Mouse (Mus musculus) neural tube, embryonic 13.5 days (tissue): ENCODE data around the gene Shtn1. TPM values are rescaled to one million over a fixed set of nuclear protein-coding genes. Genes with fewer than 3 reads are reported as not detected.

Experiments
- ATAC-seq: fragments of 200-750 bp; cut with Nextera tagmentation; 2 replicates; pipeline ENCODE4 v1.8.0; 2017; ENCODE audit warnings: low read depth, mild to moderate bottlenecking, moderate TSS enrichment, moderate library complexity
- H3K27ac ChIP-seq: fragments of 300-500 bp; sonication (generic); replicated peaks from 2 replicates; pipeline ENCODE4 v1.5.1; 2015; ENCODE audit warnings: moderate library complexity, mild to moderate bottlenecking, inconsistent platforms
- H3K27me3 ChIP-seq: fragments of 300-500 bp; sonication (generic); 2 replicates; pipeline ENCODE4 v1.6.1; 2015; ENCODE audit warnings: mild to moderate bottlenecking, inconsistent platforms
- H3K36me3 ChIP-seq: fragments of 300-500 bp; sonication (generic); 2 replicates; pipeline ENCODE4 v1.6.1; 2015; ENCODE audit warnings: mild to moderate bottlenecking, inconsistent platforms
- H3K4me1 ChIP-seq: fragments of 300-500 bp; sonication (generic); replicated peaks from 2 replicates; pipeline ENCODE4 v1.6.1; 2015; ENCODE audit warnings: inconsistent platforms
- H3K4me2 ChIP-seq: fragments of 300-500 bp; sonication (generic); 2 replicates; pipeline ENCODE4 v1.6.1; 2015; ENCODE audit warnings: inconsistent platforms, mild to moderate bottlenecking, moderate library complexity
- H3K4me3 ChIP-seq: fragments of 300-500 bp; sonication (generic); 2 replicates; pipeline ENCODE4 v1.5.1; 2015; ENCODE audit warnings: mild to moderate bottlenecking, inconsistent platforms
- H3K9ac ChIP-seq: fragments of 300-500 bp; sonication (generic); 2 replicates; pipeline ENCODE4 v1.6.1; 2015; ENCODE audit warnings: moderate library complexity, mild to moderate bottlenecking, inconsistent platforms
- H3K9me3 ChIP-seq: fragments of 300-500 bp; sonication (generic); 2 replicates; pipeline ENCODE4 v1.6.1; 2016; ENCODE audit warnings: inconsistent platforms
- WGBS: fragments of 180-500 bp; shearing (Covaris S2); methylation state at CpG from one replicate; pipeline ENCODE4 v1.1.7; 2015; 5-methylcytosine and 5-hydroxymethylcytosine counted together
- polyA plus RNA-seq: library from polyadenylated mRNA; unstranded; fragments of >200 nt; fragmentation: Nextera tagmentation; extraction: Ambion mirVana; gene quantifications from 2 replicates; pipeline ENCODE4 v1.2.1, GENCODE M21; 2015

The Shtn1 gene
- polyA plus RNA-seq, 1 experiment from 2014 or later, result 35.0 TPM

DNA sequence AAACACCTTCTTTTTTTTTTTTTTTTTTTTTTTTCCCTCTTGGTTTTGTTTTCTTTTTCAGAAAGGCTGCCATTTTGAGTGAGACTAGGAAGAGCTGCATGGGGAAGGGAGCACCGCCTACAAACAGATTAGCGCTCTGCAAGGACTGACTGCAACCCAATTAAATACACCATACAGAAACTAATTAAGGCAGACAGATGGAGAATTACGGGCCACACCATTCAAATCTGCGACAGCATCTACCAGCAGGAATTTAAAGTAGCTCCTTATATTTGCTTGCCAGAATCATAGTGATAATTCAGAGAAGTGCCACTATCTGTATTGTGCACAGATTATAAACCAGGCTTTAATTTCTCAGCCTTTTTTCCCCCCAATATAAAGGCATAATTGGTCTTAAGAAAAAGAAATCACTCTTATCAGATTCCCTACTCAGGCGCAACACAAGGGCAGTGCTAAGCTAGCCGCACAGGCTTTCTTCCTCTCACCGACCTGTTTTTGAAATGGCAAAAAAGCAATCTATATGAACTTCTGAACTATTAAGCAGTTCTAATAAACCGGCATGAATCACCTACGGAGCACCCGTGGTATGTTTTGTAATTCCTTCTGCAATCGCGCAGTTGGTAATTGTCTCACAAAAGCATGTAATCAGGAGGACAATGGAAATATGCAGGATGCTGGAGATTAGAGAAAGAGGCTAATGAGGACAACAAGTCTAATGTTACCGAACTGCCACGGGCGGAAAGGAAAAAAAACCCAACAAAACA, 69.1 kb downstream of the Shtn1 start:
- peak; percentile 67 for ATAC-seq
- Histone ChIP-seq H3K4me2 (no peak overlapping the region), H3K27ac (peak overlapping the region; percentile 74)

DNA sequence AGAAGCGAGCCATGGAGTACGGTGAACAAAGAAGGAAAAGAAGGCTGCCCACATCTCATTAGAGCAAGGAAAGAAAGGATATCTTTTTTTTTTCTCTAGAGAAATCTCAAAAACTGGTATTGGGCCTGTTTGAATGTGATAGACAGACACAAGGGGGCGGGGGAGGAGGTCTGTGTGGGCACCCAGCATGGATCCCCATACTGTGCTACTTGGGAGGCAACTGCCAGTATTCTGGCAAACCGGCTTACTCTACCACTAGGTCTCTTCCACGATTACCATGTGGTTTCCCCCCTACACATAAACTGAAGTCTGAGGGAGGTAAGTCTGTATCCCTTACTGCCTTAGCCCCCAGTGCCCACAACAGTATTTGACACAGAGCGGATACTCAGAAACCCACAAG, 73.1 kb downstream of the Shtn1 start:
- no peak overlapping the region for H3K4me2 ChIP-seq
- no peak overlapping the region for H3K27ac ChIP-seq
- no peak overlapping the region for H3K4me3 ChIP-seq
- no peak overlapping the region for H3K9ac ChIP-seq
- H3K9me3 ChIP-seq, result no peaks in the 10 kb centered on the region
- peaks cover 21% of the 10 kb centered on the region; the same call in 1 of the 2 replicates for H3K36me3 ChIP-seq
- 87% methylated on average over 6 of the region's 6 CpGs for WGBS
- H3K4me1 ChIP-seq, result peaks cover 6% of the 10 kb centered on the region; the same call in 1 of the 2 replicates
- ATAC-seq, result no peak
- H3K27me3 ChIP-seq, result no peaks in the 10 kb centered on the region

More for the DNA sequence above, 69.1 kb downstream of the Shtn1 start:
- 49% methylated on average over 15 of the region's 15 CpGs for WGBS
- Histone ChIP-seq H3K9ac (no peak overlapping the region), H3K4me1 (peaks cover 6% of the 10 kb centered on the region; the same call in 1 of the 2 replicates), H3K4me3 (no peak overlapping the region), H3K9me3 (no peaks in the 10 kb centered on the region), H3K27me3 (peaks cover 6% of the 10 kb centered on the region; the same call in 1 of the 2 replicates), H3K36me3 (peaks cover 10% of the 10 kb centered on the region; the same call in 1 of the 2 replicates)

DNA sequence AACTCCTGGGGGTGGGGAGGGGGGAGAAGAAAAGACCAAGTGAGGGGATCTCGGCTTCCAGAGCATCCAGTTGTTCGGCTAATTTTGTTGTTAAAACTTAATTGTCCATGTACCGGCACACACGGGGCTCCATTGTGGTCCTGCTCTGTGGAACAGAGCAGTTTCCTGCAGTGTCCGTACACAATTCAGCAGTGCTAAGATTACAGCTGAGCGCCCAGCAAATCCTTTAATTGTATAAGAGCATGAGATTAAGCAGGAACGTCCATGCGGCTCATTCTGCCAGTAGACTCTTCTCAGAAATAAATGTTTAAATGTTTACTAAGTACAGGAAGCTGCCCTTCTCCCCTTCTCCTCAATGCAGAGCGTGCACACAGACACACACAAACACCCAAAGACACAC, 94.3 kb downstream of the Shtn1 start:
- no peaks in the 10 kb centered on the region for H3K9me3 ChIP-seq
- H3K36me3 ChIP-seq, result no peaks in the 10 kb centered on the region
- H3K4me1 ChIP-seq, result peaks cover 29% of the 10 kb centered on the region
- H3K27ac ChIP-seq, result 0 out of 2 replicates have a peak overlapping the region, but pooled peaks have one; percentile 23
- H3K9ac ChIP-seq, result no peak overlapping the region
- H3K4me2 ChIP-seq, result 0 out of 2 replicates have a peak overlapping the region, but pooled peaks have one; percentile 26
- WGBS, result 11% methylated on average over 9 of the region's 9 CpGs
- no peak overlapping the region for H3K4me3 ChIP-seq
- peaks cover 80% of the 10 kb centered on the region for H3K27me3 ChIP-seq
- 0 out of 2 replicates have a peak, but pooled peaks have one; percentile 21 for ATAC-seq

GRCm38 (mm10) chr19:58980056-58980440, 95.9 kb downstream of the Shtn1 start:
- Histone ChIP-seq H3K9ac (no peak overlapping the region), H3K4me1 (peaks cover 29% of the 10 kb centered on the region), H3K4me3 (no peak overlapping the region), H3K27me3 (peaks cover 89% of the 10 kb centered on the region), H3K4me2 (peak overlapping the region; percentile 23), H3K27ac (no peak overlapping the region), H3K36me3 (no peaks in the 10 kb centered on the region), H3K9me3 (no peaks in the 10 kb centered on the region)
- WGBS, result 67% methylated on average over 5 of the region's 5 CpGs
- no peak for ATAC-seq

DNA sequence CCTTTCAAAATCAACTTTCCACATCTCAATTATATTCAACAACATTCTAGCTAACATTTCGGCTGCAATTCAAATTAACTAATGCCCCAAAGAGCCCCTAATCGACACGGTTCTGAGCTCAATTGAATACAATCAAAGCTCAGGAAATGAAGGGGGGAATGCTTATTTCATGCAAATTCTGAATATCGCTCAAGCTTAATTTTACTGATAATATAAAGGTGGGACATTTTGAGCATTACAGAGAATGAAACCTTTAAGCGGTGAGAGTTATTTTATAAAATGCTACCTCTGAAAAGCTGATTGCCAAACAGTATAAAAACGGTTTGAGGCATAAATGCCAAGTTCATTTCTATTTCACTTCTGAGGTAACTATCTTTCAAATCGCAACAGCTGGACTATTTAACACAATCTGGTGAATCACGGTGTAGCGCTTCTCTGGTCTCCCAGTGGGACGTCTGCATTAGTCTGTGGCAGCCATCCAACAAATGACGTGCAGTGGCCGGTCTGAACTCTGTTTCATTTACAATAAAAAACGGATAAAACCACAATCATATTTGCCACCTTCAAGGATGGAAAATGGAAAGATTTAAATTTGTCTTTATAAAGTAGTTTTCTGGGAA, 96.4 kb downstream of the Shtn1 start:
- Histone ChIP-seq H3K9me3 (no peaks in the 10 kb centered on the region), H3K4me3 (no peak overlapping the region), H3K27me3 (peaks cover 89% of the 10 kb centered on the region), H3K9ac (no peak overlapping the region), H3K36me3 (no peaks in the 10 kb centered on the region), H3K4me1 (peaks cover 29% of the 10 kb centered on the region), H3K27ac (peak overlapping the region; percentile 42; the same call in 1 of the 2 replicates), H3K4me2 (peak overlapping the region; percentile 23)
- no peak for ATAC-seq
- 28% methylated on average over 13 of the region's 13 CpGs for WGBS

DNA sequence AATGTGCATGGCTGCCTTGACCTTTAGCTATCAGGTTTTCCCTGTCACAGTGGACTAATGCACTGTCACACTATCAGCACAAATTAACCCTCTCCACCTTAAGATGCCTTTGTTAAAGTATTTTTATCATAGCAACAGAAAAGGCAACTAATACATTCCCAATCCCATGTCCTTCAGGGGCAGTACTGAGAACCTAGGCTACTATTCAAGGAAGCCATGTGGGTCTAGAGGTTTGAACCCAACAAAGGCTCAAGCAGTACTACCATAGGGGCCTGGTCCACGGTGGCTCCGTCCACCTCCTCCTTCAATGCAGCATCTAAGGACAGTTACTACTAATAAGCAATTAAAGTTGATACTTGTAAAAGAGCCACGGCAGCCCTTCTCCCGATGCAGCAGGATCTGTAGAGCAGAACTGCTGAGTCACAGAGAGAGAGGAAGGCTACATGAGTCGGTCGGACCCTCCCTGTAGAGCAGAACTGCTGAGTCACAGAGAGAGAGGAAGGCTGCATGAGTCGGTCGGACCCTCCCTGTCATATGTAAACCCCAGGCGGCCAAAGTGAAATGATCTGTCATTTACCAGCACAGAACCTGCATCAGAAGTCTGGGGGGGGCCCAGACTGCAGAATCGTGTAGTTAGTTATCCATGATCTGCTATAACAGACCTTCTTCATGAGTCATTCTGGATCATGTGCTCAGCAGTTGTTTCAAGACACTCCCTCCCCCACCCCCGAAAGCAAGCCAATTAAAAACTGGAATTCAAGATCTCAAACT, 97.3 kb downstream of the Shtn1 start:
- no peaks in the 10 kb centered on the region for H3K9me3 ChIP-seq
- no peak overlapping the region for H3K9ac ChIP-seq
- H3K4me1 ChIP-seq, result peaks cover 29% of the 10 kb centered on the region
- no peak overlapping the region for H3K4me3 ChIP-seq
- peak; percentile 58 for ATAC-seq
- 0 out of 2 replicates have a peak overlapping the region, but pooled peaks have one; percentile 5 for H3K4me2 ChIP-seq
- WGBS, result 63% methylated on average over 11 of the region's 11 CpGs
- H3K36me3 ChIP-seq, result no peaks in the 10 kb centered on the region
- peak overlapping the region; percentile 42 for H3K27ac ChIP-seq
- H3K27me3 ChIP-seq, result peaks cover 89% of the 10 kb centered on the region

GRCm38 (mm10) chr19:58975216-58975863, 100.6 kb downstream of the Shtn1 start:
- H3K9ac ChIP-seq, result no peak overlapping the region
- H3K4me1 ChIP-seq, result peaks cover 24% of the 10 kb centered on the region
- H3K27me3 ChIP-seq, result peaks cover 91% of the 10 kb centered on the region
- H3K4me2 ChIP-seq, result no peak overlapping the region
- 87% methylated on average over 11 of the region's 11 CpGs for WGBS
- peaks cover 4% of the 10 kb centered on the region for H3K36me3 ChIP-seq
- no peak for ATAC-seq
- H3K9me3 ChIP-seq, result no peaks in the 10 kb centered on the region
- no peak overlapping the region for H3K4me3 ChIP-seq
- H3K27ac ChIP-seq, result no peak overlapping the region

DNA sequence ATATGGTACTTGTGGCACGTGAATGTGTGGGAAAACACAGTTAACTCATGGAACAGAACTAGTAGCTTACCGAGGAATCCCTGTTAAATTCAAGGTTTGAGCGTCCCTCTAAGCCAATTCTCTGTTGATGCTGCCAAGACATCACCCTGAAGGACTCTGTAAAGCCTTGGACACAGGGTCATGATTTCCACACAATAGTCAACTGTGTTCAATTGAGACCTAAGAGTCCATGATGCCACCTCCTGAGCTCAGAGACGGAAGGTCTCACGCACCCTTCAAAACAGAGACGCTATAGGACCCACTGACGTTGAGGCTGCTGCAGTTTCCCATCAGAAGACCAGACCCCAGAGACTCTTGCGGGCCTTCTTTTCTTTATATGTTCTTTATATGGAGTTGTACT, 101.8 kb downstream of the Shtn1 start:
- 86% methylated on average over 8 of the region's 8 CpGs for WGBS
- ATAC-seq, result no peak
- no peaks in the 10 kb centered on the region for H3K9me3 ChIP-seq

GRCm38 (mm10) chr19:58970826-58971225, 105.1 kb downstream of the Shtn1 start:
- 29% methylated on average over 13 of the region's 13 CpGs for WGBS

More for the DNA sequence above, 101.8 kb downstream of the Shtn1 start:
- H3K4me1 ChIP-seq, result peaks cover 16% of the 10 kb centered on the region
- no peak overlapping the region for H3K4me3 ChIP-seq
- no peak overlapping the region for H3K9ac ChIP-seq
- H3K36me3 ChIP-seq, result peaks cover 4% of the 10 kb centered on the region
- peaks cover 98% of the 10 kb centered on the region for H3K27me3 ChIP-seq
- no peak overlapping the region for H3K27ac ChIP-seq
- H3K4me2 ChIP-seq, result no peak overlapping the region

GRCm38 (mm10) chr19:58968731-58969506, 107.0 kb downstream of the Shtn1 start:
- Histone ChIP-seq H3K4me2 (peak overlapping the region; percentile 16; the same call in 1 of the 2 replicates), H3K27ac (no peak overlapping the region), H3K9me3 (no peaks in the 10 kb centered on the region), H3K9ac (no peak overlapping the region), H3K27me3 (peaks cover 91% of the 10 kb centered on the region), H3K4me1 (peaks cover 22% of the 10 kb centered on the region), H3K4me3 (no peak overlapping the region), H3K36me3 (peaks cover 4% of the 10 kb centered on the region)
- WGBS, result 12% methylated on average over 15 of the region's 15 CpGs
- no peak for ATAC-seq

More at GRCm38 (mm10) chr19:58970826-58971225, 105.1 kb downstream of the Shtn1 start:
- Histone ChIP-seq H3K36me3 (peaks cover 4% of the 10 kb centered on the region), H3K9me3 (no peaks in the 10 kb centered on the region), H3K4me1 (peaks cover 22% of the 10 kb centered on the region), H3K27me3 (peaks cover 92% of the 10 kb centered on the region), H3K27ac (no peak overlapping the region), H3K4me3 (no peak overlapping the region), H3K9ac (no peak overlapping the region), H3K4me2 (no peak overlapping the region)
- no peak for ATAC-seq

DNA sequence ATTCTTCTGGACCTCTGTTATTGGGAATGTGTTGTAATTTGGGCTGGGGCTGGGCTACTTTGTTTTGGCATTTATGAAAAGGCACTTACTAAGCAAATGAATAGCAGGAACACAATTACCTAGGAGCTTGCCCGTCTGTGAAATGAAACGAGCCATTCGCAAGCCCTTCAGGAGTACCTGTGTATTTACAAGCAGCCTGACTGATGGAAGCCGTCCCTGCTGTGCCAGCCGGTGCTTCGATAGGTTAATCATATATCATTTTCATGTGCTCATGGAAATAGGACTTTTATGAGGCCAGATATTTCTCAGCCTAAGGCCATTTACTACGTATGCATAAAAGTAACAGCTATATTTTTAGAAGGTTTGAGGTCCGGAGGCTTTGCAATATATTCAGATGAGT, 112.9 kb downstream of the Shtn1 start:
- H3K36me3 ChIP-seq, result no peaks in the 10 kb centered on the region
- no peak overlapping the region for H3K4me2 ChIP-seq
- no peak overlapping the region for H3K9ac ChIP-seq
- 48% methylated on average over 8 of the region's 8 CpGs for WGBS
- peaks cover 2% of the 10 kb centered on the region; the same call in 1 of the 2 replicates for H3K4me1 ChIP-seq
- no peak overlapping the region for H3K27ac ChIP-seq
- no peak overlapping the region for H3K4me3 ChIP-seq
- peaks cover 75% of the 10 kb centered on the region for H3K27me3 ChIP-seq
- H3K9me3 ChIP-seq, result no peaks in the 10 kb centered on the region
- no peak for ATAC-seq
